Mouse (Mus musculus) kidney, embryonic 15.5 days (tissue): ENCODE data around the gene Rnf114. TPM values are rescaled to one million over a fixed set of nuclear protein-coding genes. Genes with fewer than 3 reads are reported as not detected.

Experiments used
- ATAC-seq: fragments of 200-750 bp; cut with Nextera tagmentation; replicated peaks from 2 replicates; pipeline ENCODE4 v1.8.0; 2017; ENCODE audit warnings: moderate TSS enrichment; ENCODE audit not compliant: low FRiP score
- H3K27ac ChIP-seq: fragments of 300-500 bp; sonication (generic); 2 replicates; pipeline ENCODE4 v1.5.1; 2015; ENCODE audit warnings: mild to moderate bottlenecking, inconsistent platforms
- H3K27me3 ChIP-seq: fragments of 300-500 bp; sonication (generic); 2 replicates; pipeline ENCODE4 v1.6.1; 2015; ENCODE audit warnings: inconsistent platforms
- H3K36me3 ChIP-seq: fragments of 300-500 bp; sonication (generic); 2 replicates; pipeline ENCODE4 v1.6.1; 2015; ENCODE audit warnings: inconsistent platforms
- H3K4me1 ChIP-seq: fragments of 300-500 bp; sonication (generic); 2 replicates; pipeline ENCODE4 v1.6.1; 2015; ENCODE audit warnings: inconsistent platforms
- H3K4me2 ChIP-seq: fragments of 300-500 bp; sonication (generic); 2 replicates; pipeline ENCODE4 v1.6.1; 2015; ENCODE audit warnings: moderate library complexity, mild to moderate bottlenecking, inconsistent platforms
- H3K4me3 ChIP-seq: fragments of 300-500 bp; sonication (generic); replicated peaks from 2 replicates; pipeline ENCODE4 v1.5.1; 2015; ENCODE audit warnings: mild to moderate bottlenecking, inconsistent platforms
- H3K9ac ChIP-seq: fragments of 300-500 bp; sonication (generic); 2 replicates; pipeline ENCODE4 v1.6.1; 2015; ENCODE audit warnings: mild to moderate bottlenecking, inconsistent platforms
- H3K9me3 ChIP-seq: fragments of 300-500 bp; sonication (generic); replicated peaks from 2 replicates; pipeline ENCODE4 v1.6.1; 2016; ENCODE audit warnings: inconsistent platforms
- WGBS: fragments of 180-500 bp; shearing (Covaris S2); methylation state at CpG from one replicate; pipeline ENCODE4 v1.1.7; 2015; ENCODE audit warnings: mixed read lengths; 5-methylcytosine and 5-hydroxymethylcytosine counted together
- polyA plus RNA-seq: library from polyadenylated mRNA; unstranded; fragments of >200 nt; fragmentation: Nextera tagmentation; extraction: Ambion mirVana; gene quantifications from 2 replicates; pipeline ENCODE4 v1.2.1, GENCODE M21; 2015

Gene Rnf114
- polyA plus RNA-seq, 1 experiment from 2014 or later, result 91.9 TPM

DNA sequence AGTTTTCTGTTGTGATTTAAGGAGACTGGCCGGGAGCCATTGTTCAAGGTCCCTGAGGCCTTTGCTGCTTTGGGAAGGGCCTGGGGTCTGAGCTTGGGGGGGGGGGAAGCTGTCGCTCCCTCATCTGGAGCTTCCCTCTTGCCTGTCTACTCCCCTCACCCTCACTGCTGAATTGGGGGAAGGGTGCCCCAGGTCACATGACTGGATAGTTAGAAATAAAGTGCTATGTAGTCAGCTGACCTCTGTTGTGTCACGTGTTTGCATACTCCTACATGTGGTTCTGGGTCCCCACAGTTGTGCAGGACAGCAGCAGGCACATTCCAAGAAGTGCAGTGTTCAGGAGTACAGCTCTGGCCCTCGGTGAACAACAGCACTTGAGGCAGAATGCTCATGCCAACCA, 15.7 kb upstream of the Rnf114 start:
- H3K9me3 ChIP-seq, result no peaks in the 10 kb centered on the region
- peak overlapping the region; percentile 20; the same call in 1 of the 2 replicates for H3K4me2 ChIP-seq
- peak; percentile 47 for ATAC-seq
- H3K4me3 ChIP-seq, result no peak overlapping the region
- H3K36me3 ChIP-seq, result peaks cover 45% of the 10 kb centered on the region
- 53% methylated on average over 4 of the region's 4 CpGs for WGBS
- H3K27me3 ChIP-seq, result no peaks in the 10 kb centered on the region
- H3K9ac ChIP-seq, result no peak overlapping the region
- peak overlapping the region; percentile 79 for H3K27ac ChIP-seq
- peaks cover 20% of the 10 kb centered on the region for H3K4me1 ChIP-seq

DNA sequence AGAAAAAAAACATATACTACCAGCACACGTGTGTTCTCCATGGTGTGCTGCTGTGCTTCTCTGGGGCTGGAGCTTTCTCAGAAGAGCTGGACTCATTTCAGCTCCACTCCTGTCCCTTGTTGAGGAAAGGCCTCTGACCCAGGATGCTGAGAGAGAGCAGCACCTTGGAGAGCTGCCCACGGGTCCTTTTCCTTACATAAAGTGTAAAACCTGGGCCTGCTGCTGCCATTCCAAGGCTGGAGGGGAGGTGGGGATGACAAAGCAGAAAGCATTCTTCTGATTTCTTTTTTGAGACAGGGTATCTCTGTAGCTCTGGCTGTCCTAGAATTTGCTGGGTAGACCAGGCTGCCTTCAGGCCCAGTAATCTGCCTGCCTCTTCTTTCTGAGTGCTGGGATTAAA, 14.3 kb upstream of the Rnf114 start:
- no peaks in the 10 kb centered on the region for H3K27me3 ChIP-seq
- no peak overlapping the region for H3K27ac ChIP-seq
- WGBS, result 37% methylated on average over 2 of the region's 2 CpGs
- no peak overlapping the region for H3K4me2 ChIP-seq
- H3K4me3 ChIP-seq, result no peak overlapping the region
- ATAC-seq, result no peak
- H3K9ac ChIP-seq, result no peak overlapping the region
- H3K36me3 ChIP-seq, result peaks cover 44% of the 10 kb centered on the region
- H3K4me1 ChIP-seq, result peaks cover 20% of the 10 kb centered on the region
- H3K9me3 ChIP-seq, result no peaks in the 10 kb centered on the region

DNA sequence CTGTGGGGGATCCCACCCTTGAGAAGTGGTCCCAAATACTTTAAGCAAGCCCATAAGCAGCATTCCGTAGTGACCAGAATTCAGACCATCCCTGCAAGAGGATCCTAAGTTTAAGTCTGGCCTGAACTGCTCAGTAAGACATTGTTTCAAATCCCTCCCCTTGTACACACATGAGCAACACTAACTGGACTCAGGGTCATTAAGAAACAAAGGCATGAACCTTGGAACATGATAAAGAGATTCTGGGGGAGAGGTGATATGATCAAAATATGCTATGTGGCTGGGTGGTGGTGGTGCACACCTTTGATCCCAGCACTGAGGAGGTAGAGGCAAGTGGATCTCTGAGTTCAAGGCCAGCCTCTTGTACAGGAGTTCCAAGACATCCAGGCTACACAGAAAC, 12.9 kb upstream of the Rnf114 start:
- Histone ChIP-seq H3K27ac (no peak overlapping the region), H3K4me1 (peaks cover 20% of the 10 kb centered on the region), H3K9me3 (no peaks in the 10 kb centered on the region), H3K27me3 (no peaks in the 10 kb centered on the region), H3K9ac (no peak overlapping the region), H3K4me3 (no peak overlapping the region), H3K4me2 (no peak overlapping the region), H3K36me3 (peaks cover 44% of the 10 kb centered on the region)
- 96% methylated on average over 1 of the region's 1 CpGs for WGBS
- no peak for ATAC-seq

DNA sequence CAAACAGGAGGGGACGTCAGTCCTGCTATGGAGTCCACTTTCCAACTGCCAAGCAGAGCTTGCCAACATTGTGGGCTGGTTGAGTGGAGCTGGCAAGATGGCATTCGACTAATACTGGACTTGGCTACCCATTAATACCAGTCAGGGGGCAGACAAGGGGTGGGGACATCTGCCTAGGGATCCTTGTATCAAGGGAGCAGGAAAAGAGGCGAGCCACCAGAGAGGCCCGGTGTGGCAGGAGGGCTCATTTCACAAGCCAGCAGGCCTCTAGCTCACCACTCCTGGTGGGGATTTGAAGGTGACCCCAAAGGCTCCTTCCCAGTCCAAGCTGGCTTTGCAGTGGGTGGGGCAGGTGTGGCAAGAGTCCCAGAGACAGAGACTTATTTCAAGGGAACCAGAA, 9.8 kb upstream of the Rnf114 start:
- H3K4me3 ChIP-seq, result no peak overlapping the region
- H3K9ac ChIP-seq, result no peak overlapping the region
- H3K4me2 ChIP-seq, result no peak overlapping the region
- no peak overlapping the region for H3K27ac ChIP-seq
- peaks cover 3% of the 10 kb centered on the region; the same call in 1 of the 2 replicates for H3K4me1 ChIP-seq
- WGBS, result 94% methylated on average over 4 of the region's 4 CpGs
- ATAC-seq, result no peak
- H3K9me3 ChIP-seq, result no peaks in the 10 kb centered on the region
- H3K36me3 ChIP-seq, result peaks cover 47% of the 10 kb centered on the region
- H3K27me3 ChIP-seq, result no peaks in the 10 kb centered on the region

DNA sequence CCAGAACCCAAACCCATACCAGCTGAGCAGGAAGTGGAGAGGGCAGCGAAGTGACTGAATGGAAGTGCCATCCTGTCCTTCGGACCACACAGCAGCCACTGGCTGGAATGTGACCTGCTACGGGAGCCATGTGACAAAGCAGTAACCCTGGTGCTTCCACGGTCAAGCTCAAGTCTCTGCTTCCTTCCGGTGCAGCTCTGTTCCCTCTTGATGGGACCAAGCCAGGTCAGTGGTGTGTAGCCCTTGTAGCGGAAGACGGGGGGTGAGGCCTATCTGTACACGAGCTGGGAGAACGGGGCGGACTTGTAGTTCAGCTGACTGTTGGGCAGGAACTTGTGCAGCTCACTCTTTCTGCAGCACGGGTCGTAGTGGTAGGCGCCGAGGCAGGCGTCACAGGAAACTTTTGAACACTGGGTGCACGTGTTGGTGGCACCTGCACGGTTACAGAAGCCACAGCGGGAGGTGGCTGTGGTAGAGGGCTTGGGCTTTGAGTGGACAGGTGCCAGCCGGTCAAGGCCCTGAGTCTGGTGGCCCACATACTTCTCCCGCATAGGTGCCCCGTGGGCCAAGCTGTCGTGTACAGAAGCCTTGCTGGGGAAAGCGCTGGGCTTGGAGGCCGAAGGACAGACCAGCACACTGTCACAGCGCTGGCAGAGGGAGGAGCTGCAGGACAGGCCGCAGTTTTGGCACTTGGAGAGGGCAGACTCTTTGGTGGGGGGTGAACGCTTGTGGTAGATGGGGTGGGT, 9.2 kb upstream of the Rnf114 start:
- ATAC-seq, result no peak
- Histone ChIP-seq H3K27ac (no peak overlapping the region), H3K4me1 (peaks cover 3% of the 10 kb centered on the region; the same call in 1 of the 2 replicates), H3K36me3 (peaks cover 48% of the 10 kb centered on the region), H3K4me3 (no peak overlapping the region), H3K27me3 (no peaks in the 10 kb centered on the region), H3K9me3 (no peaks in the 10 kb centered on the region), H3K9ac (no peak overlapping the region), H3K4me2 (no peak overlapping the region)
- 91% methylated on average over 27 of the region's 27 CpGs for WGBS

DNA sequence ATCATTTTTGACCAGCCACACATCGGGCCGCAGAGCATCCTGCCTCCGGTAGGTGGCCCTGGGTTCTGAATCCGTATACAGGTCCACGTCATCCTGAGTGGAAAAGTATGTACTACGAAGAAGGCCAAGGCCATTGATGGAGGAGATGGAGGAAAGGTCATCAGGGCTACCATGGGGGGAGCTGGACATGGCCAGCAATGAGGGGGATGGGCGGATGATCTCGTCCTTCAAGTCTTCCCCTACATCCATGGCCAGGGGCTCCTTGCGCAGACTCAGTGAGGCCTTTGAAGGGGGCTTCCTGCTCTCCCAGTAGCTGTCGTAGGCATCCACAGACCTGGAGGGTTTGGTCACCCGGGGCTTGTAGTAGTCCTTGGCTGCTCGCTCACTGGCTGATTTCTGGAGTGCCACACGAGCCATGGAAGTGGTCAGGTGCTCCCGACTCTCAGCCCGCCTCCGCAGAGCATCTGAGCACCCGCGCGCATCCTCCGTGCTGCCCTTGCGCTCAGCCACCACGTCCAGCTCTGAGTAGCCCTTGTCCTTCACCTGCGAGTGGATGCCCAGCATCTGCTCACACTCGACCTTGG, 8.5 kb upstream of the Rnf114 start:
- peaks cover 8% of the 10 kb centered on the region; the same call in 1 of the 2 replicates for H3K4me1 ChIP-seq
- peaks cover 54% of the 10 kb centered on the region for H3K36me3 ChIP-seq
- no peak overlapping the region for H3K9ac ChIP-seq
- H3K4me3 ChIP-seq, result no peak overlapping the region
- no peak overlapping the region for H3K27ac ChIP-seq
- WGBS, result 93% methylated on average over 24 of the region's 24 CpGs
- no peaks in the 10 kb centered on the region for H3K9me3 ChIP-seq
- no peaks in the 10 kb centered on the region for H3K27me3 ChIP-seq
- ATAC-seq, result no peak
- H3K4me2 ChIP-seq, result no peak overlapping the region

DNA sequence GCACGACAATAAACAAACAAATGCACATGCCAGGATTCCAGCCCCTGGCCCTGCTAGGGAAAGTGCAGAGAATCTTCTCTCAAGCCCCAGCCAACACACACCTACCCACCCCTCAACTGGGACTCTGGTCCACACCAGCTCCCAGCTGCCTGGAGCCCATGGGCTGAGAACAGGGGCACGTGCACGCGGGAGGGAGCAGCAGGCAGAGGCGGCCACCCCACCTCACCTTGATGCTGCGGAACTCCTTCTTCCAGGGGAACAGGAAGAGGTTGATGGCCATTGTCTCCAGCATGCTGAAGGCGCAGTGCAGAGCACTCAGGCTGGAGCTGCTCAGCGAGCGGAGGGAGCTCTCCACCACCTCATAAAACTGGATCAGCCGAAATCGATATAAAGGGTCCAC, 7.5 kb upstream of the Rnf114 start:
- no peak overlapping the region for H3K4me3 ChIP-seq
- ATAC-seq, result no peak
- H3K36me3 ChIP-seq, result peaks cover 55% of the 10 kb centered on the region
- H3K9me3 ChIP-seq, result no peaks in the 10 kb centered on the region
- no peak overlapping the region for H3K9ac ChIP-seq
- H3K27me3 ChIP-seq, result no peaks in the 10 kb centered on the region
- no peak overlapping the region for H3K27ac ChIP-seq
- WGBS, result 92% methylated on average over 11 of the region's 11 CpGs
- peaks cover 8% of the 10 kb centered on the region; the same call in 1 of the 2 replicates for H3K4me1 ChIP-seq
- no peak overlapping the region for H3K4me2 ChIP-seq

DNA sequence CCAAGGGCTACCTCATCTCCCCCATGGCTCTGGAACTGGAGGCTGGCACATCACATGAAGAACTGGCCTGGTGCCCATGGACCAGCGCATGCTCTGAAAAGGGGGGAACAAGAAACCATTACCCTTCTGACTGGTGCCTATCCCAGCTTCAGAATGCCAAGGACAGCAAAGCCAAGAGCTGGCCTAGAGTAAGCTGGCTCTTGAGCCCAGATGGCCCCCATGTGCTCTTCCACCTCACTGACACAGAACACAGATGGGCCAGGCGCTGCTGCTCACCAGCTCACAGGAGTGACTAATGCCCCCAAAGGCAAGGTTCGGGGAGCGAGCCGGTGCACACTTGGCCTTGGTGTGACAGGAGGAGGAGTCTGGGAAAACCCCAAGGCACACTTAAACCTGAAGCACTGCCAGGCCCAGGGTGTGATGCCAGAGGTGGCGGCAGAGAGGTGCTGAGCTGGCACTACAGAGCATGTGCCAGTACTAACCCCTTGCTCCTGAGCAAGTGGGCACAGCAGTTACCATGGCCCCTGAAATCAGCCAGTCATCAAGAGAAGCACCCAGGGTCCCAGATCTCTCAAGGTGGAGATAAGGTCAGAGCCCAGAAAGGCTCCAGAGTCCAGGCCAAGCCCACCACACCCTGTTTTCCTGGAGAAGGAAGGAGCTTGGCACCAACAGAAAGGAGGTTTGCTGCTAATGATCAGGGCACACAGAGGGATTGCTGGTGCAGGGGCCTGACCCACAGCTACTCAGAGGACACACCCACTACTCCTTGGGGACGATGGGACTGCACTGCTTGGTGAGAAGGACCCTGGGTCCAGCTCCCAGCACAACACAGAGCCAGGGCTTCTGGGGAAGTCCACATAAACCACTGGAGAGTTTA, 6.7 kb upstream of the Rnf114 start:
- Histone ChIP-seq H3K4me1 (peaks cover 13% of the 10 kb centered on the region), H3K4me3 (no peak overlapping the region), H3K27ac (no peak overlapping the region), H3K4me2 (no peak overlapping the region), H3K27me3 (no peaks in the 10 kb centered on the region), H3K9ac (no peak overlapping the region), H3K36me3 (peaks cover 48% of the 10 kb centered on the region), H3K9me3 (no peaks in the 10 kb centered on the region)
- no peak for ATAC-seq
- WGBS, result 82% methylated on average over 7 of the region's 7 CpGs

DNA sequence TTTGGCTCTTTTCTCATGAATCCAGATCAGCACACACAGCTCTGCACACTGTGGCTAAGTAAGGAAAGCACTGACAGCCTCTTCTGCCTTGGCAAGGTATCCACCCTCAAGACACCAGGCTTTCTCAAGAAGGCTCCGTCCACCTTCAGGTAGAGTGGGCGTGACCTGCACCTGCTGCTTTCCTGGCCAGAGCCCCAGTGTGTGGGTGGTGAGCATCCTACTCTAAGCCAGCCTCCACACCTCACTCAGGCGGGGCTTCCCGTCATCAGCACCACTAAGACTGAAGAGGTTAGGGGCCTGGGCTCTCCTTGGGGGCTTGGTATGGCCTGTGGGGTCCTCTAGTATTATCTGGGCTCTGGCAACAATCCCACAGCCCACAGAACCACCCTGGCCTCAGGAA, 5.9 kb upstream of the Rnf114 start:
- Histone ChIP-seq H3K27me3 (no peaks in the 10 kb centered on the region), H3K4me3 (no peak overlapping the region), H3K9me3 (no peaks in the 10 kb centered on the region), H3K4me2 (no peak overlapping the region), H3K9ac (no peak overlapping the region), H3K36me3 (peaks cover 46% of the 10 kb centered on the region), H3K4me1 (peaks cover 21% of the 10 kb centered on the region), H3K27ac (no peak overlapping the region)
- no peak for ATAC-seq
- 91% methylated on average over 4 of the region's 4 CpGs for WGBS

DNA sequence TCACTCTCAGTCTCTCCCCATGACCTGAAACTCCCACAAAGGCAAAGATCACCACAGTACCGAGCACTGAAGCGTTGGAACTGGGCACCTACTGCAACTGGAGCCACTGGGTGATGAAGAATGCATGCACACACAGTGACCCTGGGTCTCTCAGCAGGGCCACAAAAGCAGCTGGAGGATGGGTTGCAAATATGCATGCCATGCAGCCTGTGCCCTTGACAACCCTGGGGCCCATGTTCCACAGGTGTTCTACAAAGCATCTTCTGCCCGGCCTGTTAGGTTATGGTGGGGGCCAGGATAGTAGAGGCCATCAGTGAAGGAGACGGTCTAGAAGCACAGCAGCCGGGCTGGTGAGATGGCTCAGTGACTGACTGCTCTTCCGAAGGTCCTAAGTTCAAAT, 4.9 kb upstream of the Rnf114 start:
- no peak overlapping the region for H3K4me3 ChIP-seq
- no peak overlapping the region for H3K27ac ChIP-seq
- 75% methylated on average over 6 of the region's 6 CpGs for WGBS
- no peak for ATAC-seq
- no peak overlapping the region for H3K4me2 ChIP-seq
- no peaks in the 10 kb centered on the region for H3K27me3 ChIP-seq
- no peaks in the 10 kb centered on the region for H3K9me3 ChIP-seq
- peaks cover 26% of the 10 kb centered on the region for H3K4me1 ChIP-seq
- H3K9ac ChIP-seq, result no peak overlapping the region
- peaks cover 41% of the 10 kb centered on the region for H3K36me3 ChIP-seq

DNA sequence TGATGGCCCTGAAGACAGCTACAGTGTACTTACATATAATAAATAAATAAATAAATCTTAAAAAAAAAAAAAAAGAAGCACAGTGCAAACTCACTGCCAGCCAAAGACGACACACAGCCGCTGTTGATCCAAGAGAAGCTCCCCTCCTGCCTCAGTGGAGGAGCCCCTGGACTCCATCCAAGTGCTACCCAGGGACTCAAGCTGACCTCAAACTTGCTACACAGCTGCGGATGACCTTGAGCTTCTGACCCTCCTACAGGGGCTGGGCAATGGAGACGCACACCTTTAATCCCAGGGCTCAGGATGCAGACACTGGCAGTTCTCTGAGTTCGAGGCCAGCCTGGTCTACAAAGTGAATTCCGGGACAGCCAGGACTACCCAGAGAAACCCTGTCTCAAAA, 4.5 kb upstream of the Rnf114 start:
- H3K9me3 ChIP-seq, result no peaks in the 10 kb centered on the region
- 78% methylated on average over 6 of the region's 6 CpGs for WGBS
- H3K9ac ChIP-seq, result no peak overlapping the region
- no peak overlapping the region for H3K4me2 ChIP-seq
- H3K4me3 ChIP-seq, result no peak overlapping the region
- no peak for ATAC-seq
- no peaks in the 10 kb centered on the region for H3K27me3 ChIP-seq
- H3K27ac ChIP-seq, result no peak overlapping the region
- peaks cover 26% of the 10 kb centered on the region for H3K4me1 ChIP-seq
- peaks cover 36% of the 10 kb centered on the region for H3K36me3 ChIP-seq
